Mouse (Mus musculus) cerebellum, adult 2 months (tissue): Measurements from ENCODE around the gene Gabra5. TPM values are rescaled to one million over a fixed set of nuclear protein-coding genes. Genes with fewer than 3 reads are reported as not detected.

Source experiments
- DNase-seq, 2 experiments: peaks; one replicate each; pipeline ENCODE4 v3.0.0; 2021
- H3K27ac ChIP-seq: fragments of 200-500 bp; 2 replicates; pipeline ENCODE4 v1.5.1; 2012; ENCODE audit warnings: low read length, control low read depth, inconsistent platforms; ENCODE audit not compliant: insufficient read depth
- H3K27me3 ChIP-seq: fragments of 200-500 bp; 2 replicates; pipeline ENCODE4 v1.6.1; 2012; ENCODE audit warnings: inconsistent platforms, mild to moderate bottlenecking, low read length, moderate library complexity; ENCODE audit not compliant: control insufficient read depth, insufficient read depth
- H3K4me1 ChIP-seq: fragments of 200-500 bp; 2 replicates; pipeline ENCODE4 v1.6.1; 2011; ENCODE audit warnings: low read length; ENCODE audit not compliant: control insufficient read depth, insufficient read depth
- H3K4me3 ChIP-seq: fragments of 200-500 bp; replicated peaks from 2 replicates; pipeline ENCODE3; 2011; ENCODE audit warnings: mild to moderate bottlenecking, low read depth, low read length, control low read depth; ENCODE audit not compliant: insufficient read depth
- CTCF ChIP-seq: fragments of 200-500 bp; IDR thresholded peaks from 2 replicates; pipeline ENCODE4 v1.5.1; 2011; ENCODE audit warnings: low read depth, mild to moderate bottlenecking, control low read depth, low read length, moderate library complexity, borderline replicate concordance; ENCODE audit not compliant: insufficient read depth
- POLR2A ChIP-seq: fragments of 200-500 bp; IDR thresholded peaks from 2 replicates; pipeline ENCODE4 v1.6.1; 2011; ENCODE audit warnings: low read length, control low read depth, borderline replicate concordance; ENCODE audit not compliant: insufficient read depth
- WGBS: fragments of 180-500 bp; shearing (Covaris S2); methylation state at CpG from one replicate; pipeline ENCODE4 v1.1.7; 2018; 5-methylcytosine and 5-hydroxymethylcytosine counted together
- polyA plus RNA-seq: library from polyadenylated mRNA; depleted of rRNA; stranded (reverse); fragments of >200 nt; gene quantifications from 2 replicates; pipeline ENCODE4 v1.2.3, GENCODE M21; 2012

Gabra5 gene
- polyA plus RNA-seq, 1 experiment: 19.4 TPM

- Histone ChIP-seq H3K27ac (no peak within 1 kb of the TSS), H3K4me3 (no peak within 1 kb of the TSS), H3K4me1 (no peaks in the 10 kb centered on the region), H3K27me3 (no peaks in the 10 kb centered on the region)
- no peak for TF ChIP-seq CTCF
- TF ChIP-seq POLR2A: no peak
- no peak for DNase-seq
- 86% methylated on average over 2 of the region's 2 CpGs for WGBS
Measured at GRCm38 (mm10) chr7:57419392-57419791, 90.5 kb downstream of the Gabra5 start, which contains the start of gene Gabrb3. Gene Gabrb3 (plus strand): TSS chr7:57419692.

- H3K4me1 ChIP-seq: no peaks in the 10 kb centered on the region
- no peak overlapping the region for H3K4me3 ChIP-seq
- H3K27ac ChIP-seq: no peak overlapping the region
- DNase-seq: no peak
- WGBS: 32% methylated on average over 1 of the region's 1 CpGs
- TF ChIP-seq CTCF (no peak), POLR2A (no peak)
- no peaks in the 10 kb centered on the region for H3K27me3 ChIP-seq
Measured at GRCm38 (mm10) chr7:57412896-57413295, 97.0 kb downstream of the Gabra5 start.

GRCm38 (mm10) chr7:57411163-57411562 is 98.7 kb downstream of the Gabra5 start:
- no peaks in the 10 kb centered on the region for H3K4me1 ChIP-seq
- TF ChIP-seq CTCF: no peak
- TF ChIP-seq POLR2A: no peak

GRCm38 (mm10) chr7:57393551-57393950 is 116.3 kb downstream of the Gabra5 start:
- H3K4me3 ChIP-seq: no peak overlapping the region
- H3K27me3 ChIP-seq: no peaks in the 10 kb centered on the region
- WGBS: 73% methylated on average over 4 of the region's 4 CpGs
- no peak overlapping the region for H3K27ac ChIP-seq
- TF ChIP-seq POLR2A (no peak), CTCF (no peak)
- H3K4me1 ChIP-seq: no peaks in the 10 kb centered on the region
- no peak for DNase-seq

More at GRCm38 (mm10) chr7:57411163-57411562, 98.7 kb downstream of the Gabra5 start:
- Histone ChIP-seq H3K27me3 (no peaks in the 10 kb centered on the region), H3K27ac (no peak overlapping the region), H3K4me3 (no peak overlapping the region)
- WGBS: 18% methylated on average over 4 of the region's 4 CpGs
- no peak for DNase-seq

- Histone ChIP-seq H3K4me3 (no peak overlapping the region), H3K27me3 (no peaks in the 10 kb centered on the region), H3K4me1 (no peaks in the 10 kb centered on the region), H3K27ac (no peak overlapping the region)
- DNase-seq: no peak
- TF ChIP-seq CTCF: no peak
- no peak for TF ChIP-seq POLR2A
- WGBS: 50% methylated on average over 4 of the region's 4 CpGs
Measured at GRCm38 (mm10) chr7:57390046-57390445, 119.8 kb downstream of the Gabra5 start.

- no peak for DNase-seq
- no peak overlapping the region for H3K4me3 ChIP-seq
- H3K4me1 ChIP-seq: no peaks in the 10 kb centered on the region
- no peaks in the 10 kb centered on the region for H3K27me3 ChIP-seq
- TF ChIP-seq POLR2A (no peak), CTCF (no peak)
- 21% methylated on average over 6 of the region's 6 CpGs for WGBS
- no peak overlapping the region for H3K27ac ChIP-seq
Measured at GRCm38 (mm10) chr7:57387341-57387654, 122.6 kb downstream of the Gabra5 start.

GRCm38 (mm10) chr7:57386517-57387340 is 123.1 kb downstream of the Gabra5 start, which contains the start of gene Gabrg3:
Gene Gabrg3 (minus strand): TSS chr7:57387188.
- TF ChIP-seq CTCF (no peak), POLR2A (no peak)
- peak within 1 kb of the TSS; percentile 13 for H3K4me3 ChIP-seq
- no peaks in the 10 kb centered on the region for H3K27me3 ChIP-seq
- WGBS: 1% methylated on average over 71 of the region's 71 CpGs
- DNase-seq: peak; percentile 11 to 15
- H3K4me1 ChIP-seq: no peaks in the 10 kb centered on the region
- H3K27ac ChIP-seq: no peak within 1 kb of the TSS

GRCm38 (mm10) chr7:57384112-57384511 is 125.7 kb downstream of the Gabra5 start:
- 19% methylated on average over 4 of the region's 4 CpGs for WGBS
- Histone ChIP-seq H3K4me3 (no peak overlapping the region), H3K4me1 (no peaks in the 10 kb centered on the region), H3K27ac (no peak overlapping the region), H3K27me3 (no peaks in the 10 kb centered on the region)
- TF ChIP-seq CTCF (peak; percentile 18; the same call in 1 of the 2 replicates), POLR2A (no peak)
- peak in 1 of 2 experiments; percentile 3 for DNase-seq
